Mouse (Mus musculus) spleen, adult 2 months (tissue): ENCODE measurements around the gene Mob1b.

Source experiments
- CTCF ChIP-seq: fragments of 200-500 bp; IDR thresholded peaks from 2 replicates; pipeline ENCODE4 v1.5.1; 2011; ENCODE audit warnings: mild to moderate bottlenecking, inconsistent platforms; ENCODE audit not compliant: insufficient read depth, insufficient read length, insufficient replicate concordance; ENCODE audit errors: extremely low read depth
- POLR2A ChIP-seq: fragments of 200-500 bp; IDR thresholded peaks from 2 replicates; pipeline ENCODE4 v1.6.1; 2011; ENCODE audit warnings: low read depth, low read length, inconsistent platforms

DNA sequence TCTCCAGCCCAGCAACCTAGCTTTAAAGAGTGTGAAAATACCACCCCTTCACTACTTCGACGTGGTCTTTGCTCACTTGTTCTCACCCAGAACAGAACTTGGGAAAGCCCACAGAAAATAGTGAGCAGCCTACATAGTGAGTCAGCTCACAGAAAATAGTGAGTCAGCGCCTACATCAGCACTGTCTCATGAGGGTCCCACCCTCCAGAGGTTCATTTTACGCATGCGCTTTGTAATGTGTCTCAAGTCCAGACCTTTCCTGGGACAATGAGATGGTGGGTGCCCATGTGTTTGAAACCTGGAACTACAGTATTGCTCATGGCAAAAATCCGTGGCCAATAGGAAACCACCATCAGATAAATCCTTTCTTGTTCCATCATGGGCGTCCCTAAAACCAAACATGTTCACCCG is 32.7 kb upstream of the Mob1b start:
- no peak for TF ChIP-seq POLR2A
- TF ChIP-seq CTCF: no peak
